Mouse (Mus musculus) lung, embryonic 16.5 days (tissue): ENCODE results near the gene Nceh1. TPM values are rescaled to one million over a fixed set of nuclear protein-coding genes. Genes with fewer than 3 reads are reported as not detected.

Source experiments
- ATAC-seq: fragments of 200-750 bp; cut with Nextera tagmentation; 2 replicates; pipeline ENCODE4 v1.8.0; 2017; ENCODE audit warnings: low read depth, mild to moderate bottlenecking, moderate library complexity
- H3K27ac ChIP-seq: fragments of 300-500 bp; sonication (generic); 2 replicates; pipeline ENCODE4 v1.5.1; 2014; ENCODE audit warnings: mild to moderate bottlenecking, control low read depth, low read length
- H3K27me3 ChIP-seq: fragments of 300-500 bp; sonication (generic); 2 replicates; pipeline ENCODE4 v1.6.1; 2014; ENCODE audit warnings: low read depth, low read length, mixed read lengths; ENCODE audit not compliant: control insufficient read depth, insufficient read depth
- H3K36me3 ChIP-seq: fragments of 300-500 bp; sonication (generic); 2 replicates; pipeline ENCODE4 v1.6.1; 2014; ENCODE audit warnings: low read length; ENCODE audit not compliant: control insufficient read depth, insufficient read depth
- H3K4me1 ChIP-seq: fragments of 300-500 bp; sonication (generic); replicated peaks from 2 replicates; pipeline ENCODE4 v1.6.1; 2014; ENCODE audit warnings: low read length, mixed read lengths; ENCODE audit not compliant: control insufficient read depth, insufficient read depth
- H3K4me2 ChIP-seq: fragments of 300-500 bp; sonication (generic); 2 replicates; pipeline ENCODE4 v1.6.1; 2014; ENCODE audit warnings: low read depth, low read length, control low read depth
- H3K4me3 ChIP-seq: fragments of 300-500 bp; sonication (generic); 2 replicates; pipeline ENCODE4 v1.5.1; 2014; ENCODE audit warnings: mild to moderate bottlenecking, low read length, control low read depth
- H3K9ac ChIP-seq: fragments of 300-500 bp; sonication (generic); 2 replicates; pipeline ENCODE4 v1.6.1; 2014; ENCODE audit warnings: low read length, control low read depth
- H3K9me3 ChIP-seq: fragments of 300-500 bp; sonication (generic); 2 replicates; pipeline ENCODE4 v1.6.1; 2016; ENCODE audit warnings: low read length; ENCODE audit not compliant: control insufficient read depth
- WGBS: fragments of 180-500 bp; shearing (Covaris S2); extraction: QIAGEN DNeasy Blood & Tissue Kit; methylation state at CpG from one replicate; pipeline ENCODE4 v1.1.7; 2014; 5-methylcytosine and 5-hydroxymethylcytosine counted together
- polyA plus RNA-seq: library from polyadenylated mRNA; unstranded; fragments of >200 nt; fragmentation: Nextera tagmentation; extraction: Ambion mirVana; gene quantifications from 2 replicates; pipeline ENCODE4 v1.2.1, GENCODE M21; 2015

Gene Nceh1
- polyA plus RNA-seq, 1 experiment from 2014 or later: 10.1 TPM

DNA sequence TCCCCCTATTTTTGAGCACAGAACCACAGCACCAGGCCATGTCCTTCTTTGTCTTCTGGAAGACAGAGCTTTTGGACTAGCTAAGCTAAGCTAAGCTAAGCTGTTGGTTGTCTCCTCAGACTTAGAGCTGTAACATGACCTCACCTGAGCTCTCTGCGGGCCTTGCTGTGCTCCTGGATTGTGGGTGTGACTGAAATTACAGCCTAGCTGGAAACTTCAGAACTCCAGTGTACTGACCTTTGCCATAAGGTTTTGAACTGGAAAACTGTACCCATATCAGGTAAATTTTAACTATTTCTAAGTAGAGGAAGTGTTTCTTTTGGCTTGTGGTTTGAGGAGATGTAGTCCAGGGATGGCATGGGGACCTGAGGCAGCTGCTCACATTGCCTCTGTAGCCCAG, 5.6 kb downstream of the Nceh1 start:
- no peak for ATAC-seq
- no peak overlapping the region for H3K4me2 ChIP-seq
- no peaks in the 10 kb centered on the region for H3K36me3 ChIP-seq
- H3K27ac ChIP-seq: no peak overlapping the region
- WGBS: 41% methylated on average over 1 of the region's 1 CpGs
- H3K9me3 ChIP-seq: no peaks in the 10 kb centered on the region
- H3K27me3 ChIP-seq: no peaks in the 10 kb centered on the region
- H3K4me3 ChIP-seq: no peak overlapping the region
- no peak overlapping the region for H3K9ac ChIP-seq
- H3K4me1 ChIP-seq: peaks cover 6% of the 10 kb centered on the region

DNA sequence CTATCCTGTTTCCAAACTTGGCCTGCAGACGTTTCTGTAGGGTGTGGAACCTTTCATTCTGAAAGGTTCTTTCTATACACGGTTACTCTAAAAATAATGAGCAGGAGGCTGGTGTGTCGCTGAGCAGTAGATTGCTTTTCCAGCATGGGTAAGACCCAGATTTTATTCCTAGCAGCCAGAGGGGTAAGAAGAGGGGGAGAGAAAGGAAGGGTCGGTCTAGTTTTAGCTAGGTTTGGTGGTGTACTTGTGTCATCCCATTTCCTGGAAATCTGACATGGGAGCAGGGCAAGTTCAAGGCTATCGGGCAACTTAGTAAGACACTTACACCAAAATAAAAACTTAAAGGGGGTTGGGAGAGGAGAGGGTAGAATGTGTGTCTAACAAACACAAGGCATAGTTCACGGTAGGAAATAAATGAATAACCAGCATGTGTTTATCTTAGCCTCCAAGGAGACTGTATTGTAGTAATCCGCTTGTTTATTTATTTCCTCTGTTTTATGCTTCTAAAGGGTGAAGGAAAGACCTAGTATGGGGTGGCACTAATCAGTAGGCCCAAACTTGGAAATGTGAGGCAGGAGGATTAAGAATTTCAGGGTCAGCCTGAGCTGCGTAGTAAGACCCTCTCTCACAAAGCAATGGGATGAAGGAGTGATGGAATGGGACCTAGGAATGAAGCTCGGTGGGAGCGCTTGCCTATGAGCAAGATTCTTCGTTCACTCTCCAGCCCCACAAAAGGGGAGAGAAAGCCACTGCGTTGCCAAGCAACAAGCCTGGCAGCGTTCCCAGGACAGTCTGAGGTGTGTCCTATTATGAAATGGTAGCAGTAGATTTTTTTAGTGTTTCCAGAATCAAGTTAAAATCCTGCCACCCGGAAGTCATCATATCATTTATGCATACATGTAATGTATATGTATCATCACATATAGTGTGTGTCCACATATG, 6.8 kb downstream of the Nceh1 start:
- Histone ChIP-seq H3K4me3 (no peak overlapping the region), H3K9ac (no peak overlapping the region), H3K4me2 (no peak overlapping the region), H3K9me3 (no peaks in the 10 kb centered on the region), H3K27me3 (no peaks in the 10 kb centered on the region), H3K27ac (no peak overlapping the region), H3K36me3 (no peaks in the 10 kb centered on the region), H3K4me1 (peaks cover 5% of the 10 kb centered on the region; the same call in 1 of the 2 replicates)
- peak; percentile 65 for ATAC-seq
- WGBS: 45% methylated on average over 14 of the region's 14 CpGs

DNA sequence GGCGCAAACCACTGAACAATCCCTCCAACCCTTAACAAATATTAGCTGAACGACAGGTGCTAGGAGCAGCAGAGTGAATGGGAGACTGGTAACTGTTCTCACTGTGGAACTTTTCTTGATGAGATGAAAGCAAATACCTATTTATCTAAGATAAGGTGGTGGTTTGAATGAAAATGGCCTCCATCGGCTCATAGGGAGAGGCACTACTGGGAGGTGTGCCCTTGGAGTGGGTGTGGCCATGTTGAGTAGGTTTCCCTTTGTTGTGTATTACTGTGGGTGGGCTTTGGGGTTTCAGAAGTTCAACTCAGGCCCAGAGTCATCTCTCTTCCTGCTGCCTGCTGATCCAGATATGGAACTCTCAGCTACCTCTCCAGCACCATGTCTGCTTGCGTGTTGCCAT, 8.1 kb downstream of the Nceh1 start:
- H3K4me2 ChIP-seq: no peak overlapping the region
- no peaks in the 10 kb centered on the region for H3K9me3 ChIP-seq
- WGBS: 76% methylated on average over 4 of the region's 4 CpGs
- peaks cover 5% of the 10 kb centered on the region; the same call in 1 of the 2 replicates for H3K4me1 ChIP-seq
- no peak overlapping the region for H3K27ac ChIP-seq
- no peak overlapping the region for H3K4me3 ChIP-seq
- H3K9ac ChIP-seq: no peak overlapping the region
- ATAC-seq: no peak
- no peaks in the 10 kb centered on the region for H3K27me3 ChIP-seq
- no peaks in the 10 kb centered on the region for H3K36me3 ChIP-seq

DNA sequence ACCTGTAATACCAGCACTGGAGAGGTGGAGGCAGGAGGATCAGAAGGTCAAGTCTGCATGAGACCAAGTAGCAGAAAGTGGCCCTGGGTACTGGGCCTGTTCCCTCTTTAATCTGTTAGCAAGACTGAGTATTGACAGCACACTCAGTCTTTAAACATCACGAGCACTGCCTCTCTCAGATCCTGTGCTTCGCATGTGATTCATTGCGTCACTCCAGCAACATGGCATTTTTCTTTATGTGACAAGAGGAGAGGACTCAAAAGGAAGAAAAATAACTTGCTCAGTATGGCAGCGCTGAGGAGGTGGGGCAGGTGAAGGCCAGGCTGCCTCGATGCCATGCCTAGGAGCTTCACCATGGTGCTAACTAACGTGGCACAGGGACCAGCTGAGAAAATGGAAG, 9.1 kb downstream of the Nceh1 start:
- H3K36me3 ChIP-seq: no peaks in the 10 kb centered on the region
- H3K4me3 ChIP-seq: no peak overlapping the region
- peaks cover 5% of the 10 kb centered on the region; the same call in 1 of the 2 replicates for H3K4me1 ChIP-seq
- H3K9me3 ChIP-seq: no peaks in the 10 kb centered on the region
- no peak overlapping the region for H3K4me2 ChIP-seq
- H3K27ac ChIP-seq: no peak overlapping the region; the same call in 1 of the 2 replicates
- 76% methylated on average over 6 of the region's 6 CpGs for WGBS
- no peak overlapping the region; the same call in 1 of the 2 replicates for H3K9ac ChIP-seq
- no peak for ATAC-seq
- no peaks in the 10 kb centered on the region for H3K27me3 ChIP-seq

DNA sequence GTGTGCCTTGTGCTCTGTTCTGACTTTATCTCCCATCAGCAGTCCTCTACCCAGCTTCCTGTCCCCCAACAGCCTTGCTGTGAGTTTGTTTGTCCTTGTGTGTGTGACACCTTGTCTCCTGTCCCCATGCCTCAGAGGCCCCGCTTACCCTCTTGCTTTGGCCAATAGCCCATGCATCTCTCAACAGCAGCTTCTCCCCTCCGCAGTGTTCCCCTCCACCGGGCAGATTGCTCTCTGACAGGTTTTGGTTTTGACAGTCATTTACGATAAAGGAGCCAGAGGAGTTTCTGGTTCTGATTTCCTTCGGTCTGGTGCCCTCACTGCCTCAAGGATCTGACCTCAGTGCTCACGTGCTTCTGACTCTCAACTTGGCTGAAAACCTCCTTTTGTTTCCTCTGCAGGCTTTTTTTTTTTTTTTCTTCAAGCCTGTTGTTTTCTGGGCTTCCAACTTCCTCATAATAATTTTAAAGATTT, 11.1 kb downstream of the Nceh1 start:
- WGBS: 33% methylated on average over 6 of the region's 6 CpGs

DNA sequence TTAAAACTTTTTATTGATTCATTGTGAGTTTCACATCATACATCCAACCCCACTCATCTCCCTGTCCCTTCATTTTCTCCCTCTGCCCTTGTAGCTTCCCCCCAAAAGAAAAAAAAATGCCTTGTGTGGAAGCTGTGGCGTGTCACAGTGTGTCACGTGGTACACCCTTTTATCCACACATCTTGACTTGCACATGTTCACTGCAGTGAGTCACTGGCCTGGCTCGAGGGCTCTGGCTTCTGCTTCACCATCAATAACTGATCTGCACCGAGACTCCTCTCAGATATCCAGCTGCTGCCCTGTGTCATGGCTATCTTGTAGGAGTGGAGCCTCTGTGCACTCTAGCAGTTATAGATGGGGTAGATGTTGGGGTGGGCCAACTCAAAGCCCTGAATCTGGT, 12.4 kb downstream of the Nceh1 start:
- no peak overlapping the region for H3K4me2 ChIP-seq
- no peaks in the 10 kb centered on the region for H3K27me3 ChIP-seq
- H3K4me1 ChIP-seq: no peaks in the 10 kb centered on the region; the same call in 1 of the 2 replicates
- no peak overlapping the region for H3K4me3 ChIP-seq
- H3K27ac ChIP-seq: no peak overlapping the region
- H3K36me3 ChIP-seq: no peaks in the 10 kb centered on the region
- 58% methylated on average over 4 of the region's 4 CpGs for WGBS
- H3K9me3 ChIP-seq: no peaks in the 10 kb centered on the region
- no peak for ATAC-seq
- no peak overlapping the region for H3K9ac ChIP-seq

More for the DNA sequence above, 11.1 kb downstream of the Nceh1 start:
- Histone ChIP-seq H3K9ac (0 out of 2 replicates have a peak overlapping the region, but pooled peaks have one; percentile 21), H3K4me3 (no peak overlapping the region), H3K27ac (peak overlapping the region; percentile 73), H3K36me3 (no peaks in the 10 kb centered on the region), H3K27me3 (no peaks in the 10 kb centered on the region), H3K9me3 (no peaks in the 10 kb centered on the region), H3K4me2 (no peak overlapping the region), H3K4me1 (peaks cover 5% of the 10 kb centered on the region; the same call in 1 of the 2 replicates)
- ATAC-seq: no peak

DNA sequence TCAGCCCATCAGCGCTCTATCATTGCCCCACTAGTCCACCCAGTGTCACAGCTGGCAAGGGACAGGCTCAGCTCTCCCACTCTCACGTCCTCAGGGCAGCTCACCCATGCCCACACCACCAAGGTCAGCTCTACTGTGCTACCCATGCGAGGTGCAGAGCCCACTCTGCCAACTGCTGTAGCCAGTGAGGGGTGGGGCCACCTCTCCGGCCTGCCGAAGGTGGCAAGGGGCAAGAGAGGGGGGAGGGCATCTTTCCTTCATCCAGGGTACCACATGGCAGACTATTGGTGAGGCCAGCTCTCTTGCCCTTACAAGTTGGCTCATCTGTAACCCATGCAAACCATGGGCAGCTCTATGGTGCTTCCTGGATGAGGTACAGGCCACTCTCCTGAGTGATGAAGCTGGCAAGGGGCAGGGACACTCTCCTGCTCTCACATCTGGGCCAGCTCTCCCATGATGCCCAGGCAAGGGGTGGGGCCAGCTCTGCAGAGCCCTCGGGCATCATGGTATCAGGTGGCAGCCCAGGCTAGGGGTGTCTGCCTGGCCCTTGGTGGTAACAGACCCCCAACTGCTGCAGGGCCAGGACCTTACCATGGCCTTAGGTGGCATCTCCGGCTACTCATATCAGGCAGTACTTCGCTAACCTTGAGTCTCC, 12.9 kb downstream of the Nceh1 start:
- no peaks in the 10 kb centered on the region for H3K27me3 ChIP-seq
- no peak overlapping the region for H3K4me3 ChIP-seq
- no peaks in the 10 kb centered on the region for H3K9me3 ChIP-seq
- no peak overlapping the region for H3K4me2 ChIP-seq
- H3K9ac ChIP-seq: no peak overlapping the region
- no peak for ATAC-seq
- H3K36me3 ChIP-seq: no peaks in the 10 kb centered on the region
- WGBS: 83% methylated on average over 8 of the region's 8 CpGs
- no peak overlapping the region for H3K27ac ChIP-seq
- no peaks in the 10 kb centered on the region; the same call in 1 of the 2 replicates for H3K4me1 ChIP-seq

DNA sequence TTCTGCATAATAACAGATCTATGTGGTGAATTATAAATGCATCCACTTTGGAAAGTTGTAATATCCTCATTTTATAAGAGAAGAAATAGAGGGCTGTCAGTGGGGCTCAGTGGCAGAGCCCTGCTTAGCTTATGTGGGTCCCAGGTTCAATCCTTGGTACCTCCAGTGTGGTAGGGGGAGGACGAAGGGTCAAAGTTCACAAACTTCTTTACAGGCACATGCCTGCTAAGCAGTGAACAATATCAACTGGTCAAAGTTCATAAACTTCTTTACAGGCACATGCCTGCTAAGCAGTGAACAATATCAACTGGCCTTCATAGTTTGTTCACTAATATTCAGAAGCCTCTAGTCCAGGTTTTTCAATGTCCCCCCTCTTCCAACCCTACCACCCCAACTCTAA, 13.8 kb downstream of the Nceh1 start:
- H3K27me3 ChIP-seq: no peaks in the 10 kb centered on the region
- H3K4me3 ChIP-seq: no peak overlapping the region
- H3K9me3 ChIP-seq: no peaks in the 10 kb centered on the region
- H3K4me1 ChIP-seq: no peaks in the 10 kb centered on the region; the same call in 1 of the 2 replicates
- no peak for ATAC-seq
- no peak overlapping the region for H3K4me2 ChIP-seq
- no peak overlapping the region for H3K27ac ChIP-seq
- H3K9ac ChIP-seq: no peak overlapping the region
- no peaks in the 10 kb centered on the region for H3K36me3 ChIP-seq
- WGBS: 78% methylated on average over 1 of the region's 1 CpGs

DNA sequence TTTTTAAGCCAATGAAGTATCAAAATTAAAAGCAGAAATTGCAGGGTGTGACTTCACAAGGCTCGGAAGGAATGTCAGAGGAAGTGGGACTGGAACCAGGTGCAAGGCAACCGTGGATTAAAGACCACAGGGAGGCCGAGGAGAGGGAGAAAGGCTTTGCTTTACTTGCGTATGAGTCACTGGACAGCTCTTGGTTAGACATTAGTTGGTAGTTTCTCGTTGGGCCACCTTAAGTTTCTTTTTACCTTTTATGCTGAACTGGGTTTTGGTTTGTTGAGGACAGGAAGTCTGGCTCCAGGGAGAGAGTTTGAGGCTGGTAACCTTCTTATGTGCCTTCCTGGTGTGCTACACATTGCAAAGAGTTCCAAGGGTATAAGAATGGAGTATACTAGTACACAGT, 15.1 kb downstream of the Nceh1 start:
- H3K9ac ChIP-seq: no peak overlapping the region
- H3K4me2 ChIP-seq: no peak overlapping the region
- no peak for ATAC-seq
- H3K4me3 ChIP-seq: no peak overlapping the region
- no peaks in the 10 kb centered on the region for H3K36me3 ChIP-seq
- H3K4me1 ChIP-seq: no peaks in the 10 kb centered on the region; the same call in 1 of the 2 replicates
- whole genome bisulfite sequencing: 66% methylated on average over 5 of the region's 5 CpGs
- no peak overlapping the region for H3K27ac ChIP-seq
- H3K9me3 ChIP-seq: no peaks in the 10 kb centered on the region
- no peaks in the 10 kb centered on the region for H3K27me3 ChIP-seq
